Mouse (Mus musculus): ENCODE data around the gene Eml1.
A peak's percentile ranks its signal among the peaks of the same experiment; 100 is the strongest.
"Not testable (repeated sequence)": the region's sequence is repeated elsewhere in the genome, so short reads cannot be mapped to it uniquely, and the experiment has no call there.

The Eml1 gene

GRCm38 (mm10) chr12:108474440-108474839 lies 103.7 kb downstream of the Eml1 start:
- no peak for DNase-seq (ENCODE audit: low read depth, low spot score)

DNA sequence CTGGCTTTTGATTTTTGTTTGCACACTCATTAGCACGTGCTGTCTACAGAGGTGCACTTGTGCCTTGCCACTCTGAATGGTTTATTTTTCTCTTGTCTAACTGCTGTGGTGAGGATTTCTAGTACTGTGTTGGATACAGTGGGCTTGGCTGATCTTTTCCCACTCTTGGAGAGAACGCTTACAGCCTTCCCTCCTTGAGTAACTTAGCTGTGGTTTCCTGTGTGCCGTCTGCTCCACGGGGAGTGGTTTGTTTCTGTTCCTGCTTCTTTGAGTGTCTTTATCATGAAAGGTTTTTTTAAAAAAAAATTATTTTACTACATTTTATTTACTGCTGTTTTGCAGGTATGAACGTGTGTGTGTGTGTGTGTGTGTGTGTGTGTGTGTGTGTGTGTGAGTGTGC lies 108.0 kb downstream of the Eml1 start:
- DNase-seq (ENCODE audit: low read depth, low spot score): no peak

DNA sequence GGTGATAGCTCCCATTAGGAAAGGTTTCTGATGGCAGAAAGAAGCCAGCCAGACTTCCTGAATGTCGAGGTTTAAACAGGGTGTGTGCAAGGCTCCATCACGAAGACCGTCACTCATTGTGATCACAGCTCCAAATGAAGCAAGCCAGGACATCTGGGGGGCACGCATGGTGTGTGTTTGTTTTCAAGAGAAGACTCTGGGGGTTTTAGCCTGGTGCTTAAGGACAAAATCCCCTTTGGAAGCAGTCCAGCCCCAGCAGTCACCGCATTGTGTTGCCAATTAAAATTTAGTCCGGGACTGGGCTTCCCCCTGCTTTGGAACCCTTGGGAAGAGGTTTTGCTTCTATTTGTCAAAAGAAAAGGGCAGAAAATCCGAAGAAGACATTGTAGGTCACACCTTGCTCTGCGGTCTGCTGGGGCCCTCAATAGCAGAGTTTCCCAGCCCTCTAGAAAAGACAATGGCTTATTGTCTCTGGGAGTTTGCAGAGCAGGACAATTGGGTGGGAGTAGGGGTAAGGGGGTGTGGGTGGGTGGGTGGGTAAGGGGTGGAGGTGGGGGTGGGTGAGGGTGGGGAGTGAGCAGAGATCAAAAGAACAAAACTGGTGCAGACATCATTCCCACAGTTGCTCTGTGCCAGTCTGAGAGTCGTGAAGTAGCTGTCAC lies 110.1 kb downstream of the Eml1 start:
- DNase-seq (ENCODE audit: low read depth, low spot score): no peak

DNA sequence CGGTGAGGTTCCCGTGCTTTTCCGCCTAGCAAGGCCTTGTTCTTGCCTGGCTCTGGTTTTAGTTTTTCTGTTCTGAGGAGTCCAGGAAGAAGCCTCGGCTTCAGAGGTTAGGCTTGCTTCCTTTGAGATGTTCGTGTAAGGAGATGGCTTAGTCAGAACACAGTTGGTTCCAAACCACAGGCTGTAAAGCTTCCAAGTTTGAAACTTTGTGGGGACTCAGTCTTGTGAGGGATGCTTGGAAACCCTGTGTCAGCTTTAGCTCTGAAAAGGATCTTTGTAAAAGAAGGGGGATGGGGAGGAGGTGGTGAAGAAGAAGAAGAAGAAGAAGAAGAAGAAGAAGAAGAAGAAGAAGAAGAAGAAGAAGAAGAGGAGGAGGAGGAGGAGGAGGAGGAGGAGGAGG lies 118.3 kb downstream of the Eml1 start:
- DNase-seq (ENCODE audit: low read depth, low spot score): no peak

DNA sequence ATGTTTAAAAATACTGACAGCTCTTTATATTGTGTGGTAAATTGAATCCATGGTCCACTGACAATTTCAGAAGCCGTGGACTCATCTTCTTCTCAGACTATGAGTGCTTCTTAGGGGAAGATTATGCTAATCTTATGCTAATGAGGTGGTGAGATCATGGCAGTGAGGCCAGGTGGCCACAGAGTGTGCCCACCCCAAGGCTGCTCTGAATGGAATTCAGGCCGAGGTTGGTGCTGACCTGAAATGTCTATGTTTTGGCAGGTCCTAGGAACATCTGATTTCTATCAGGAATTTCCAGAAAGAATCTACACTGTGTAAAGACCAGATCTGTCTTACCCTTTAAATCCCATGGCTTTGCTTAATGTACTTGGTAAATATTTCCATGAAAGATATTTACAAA lies 119.0 kb downstream of the Eml1 start:
- DNase-seq (ENCODE audit: low read depth, low spot score): peak; percentile 20

GRCm38 (mm10) chr12:108490336-108490735 lies 119.6 kb downstream of the Eml1 start:
- no peak for DNase-seq (ENCODE audit: low read depth, low spot score)

DNA sequence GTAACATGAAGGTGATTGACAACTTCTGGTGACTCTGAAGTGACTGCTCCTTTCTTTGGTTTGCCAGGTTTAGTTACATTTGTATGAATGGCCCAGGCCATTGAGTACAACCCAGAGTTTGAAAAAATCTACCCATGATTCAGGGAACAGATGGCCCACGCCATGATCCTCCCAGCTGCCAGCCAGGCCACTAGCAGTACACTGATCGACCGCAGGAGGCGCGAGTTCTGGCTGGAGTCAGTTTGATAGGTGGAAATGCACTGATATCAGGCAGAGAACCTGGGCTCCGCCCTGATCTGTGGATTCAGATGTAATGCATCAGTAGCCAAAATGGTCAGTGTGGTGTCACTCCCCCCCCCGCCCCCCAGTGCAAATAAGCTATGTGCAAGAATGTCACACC lies 120.2 kb downstream of the Eml1 start:
- peak; percentile 37 for DNase-seq (ENCODE audit: low read depth, low spot score)

- DNase-seq (ENCODE audit: low read depth, low spot score): peak; percentile 66
These were observed 123.3 kb downstream of the Eml1 start for GRCm38 (mm10) chr12:108494011-108494541.

DNA sequence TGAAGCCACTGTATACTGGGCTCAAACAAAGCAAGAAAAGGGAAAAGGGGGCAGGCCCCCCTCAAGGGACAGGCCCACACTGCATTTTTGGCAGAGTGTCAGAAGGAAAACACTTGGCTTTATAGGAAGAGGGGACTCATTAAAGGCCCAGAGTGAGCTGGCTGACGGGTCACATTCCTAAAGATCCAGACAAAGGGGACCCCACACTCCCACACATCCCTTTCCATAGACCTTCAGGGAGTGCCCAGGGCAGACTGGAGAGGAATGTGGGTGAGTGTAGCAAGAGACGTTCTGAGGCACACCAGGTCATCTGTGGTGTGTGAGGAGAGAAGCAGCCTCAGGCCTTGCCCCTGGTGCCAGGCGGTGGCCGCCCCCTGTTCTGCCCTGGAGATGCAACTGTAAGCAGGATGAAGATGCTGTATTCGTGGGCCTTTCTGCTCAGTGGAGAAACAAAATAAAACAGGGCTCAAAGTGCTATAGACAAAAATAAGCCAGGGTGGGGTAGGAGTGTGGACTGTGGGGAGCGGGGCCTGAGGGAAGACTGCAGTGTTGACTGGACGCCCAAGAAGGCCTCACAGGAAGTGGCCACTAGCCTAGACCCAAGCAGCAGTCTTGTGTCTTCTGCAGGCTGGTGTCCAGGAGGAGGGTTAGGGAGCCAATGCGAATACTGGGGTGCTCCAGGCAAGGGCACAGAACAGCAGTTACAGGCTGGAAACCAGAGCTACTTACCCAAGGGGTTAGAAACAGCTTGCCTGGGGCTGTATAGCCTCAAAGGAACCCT lies 124.9 kb downstream of the Eml1 start:
- no peak for DNase-seq (ENCODE audit: low read depth, low spot score)

GRCm38 (mm10) chr12:108503064-108503463 lies 132.3 kb downstream of the Eml1 start:
- no peak for DNase-seq (ENCODE audit: low read depth, low spot score)

DNA sequence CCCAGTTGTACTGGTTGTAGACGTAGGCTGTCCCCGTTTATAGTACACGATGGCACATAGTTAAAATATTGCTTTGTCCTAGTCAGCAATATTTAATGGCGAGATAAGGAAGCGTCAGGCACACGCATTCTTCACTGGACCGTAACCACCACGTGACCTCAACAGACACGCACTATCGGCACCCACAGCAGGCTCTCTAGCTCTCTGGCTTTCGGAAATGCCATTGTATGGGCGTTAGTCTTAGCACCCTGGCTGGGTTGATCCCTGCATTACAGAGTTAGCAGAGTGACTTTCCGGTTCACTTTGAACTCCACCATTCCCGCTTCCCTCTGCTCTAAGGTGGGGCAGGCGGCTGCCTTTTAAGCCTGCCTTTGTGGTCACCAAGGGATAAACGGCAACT lies 132.8 kb downstream of the Eml1 start:
- no peak for DNase-seq (ENCODE audit: low read depth, low spot score)

GRCm38 (mm10) chr12:108505846-108506245 lies 135.1 kb downstream of the Eml1 start:
- DNase-seq (ENCODE audit: low read depth, low spot score): no peak

DNA sequence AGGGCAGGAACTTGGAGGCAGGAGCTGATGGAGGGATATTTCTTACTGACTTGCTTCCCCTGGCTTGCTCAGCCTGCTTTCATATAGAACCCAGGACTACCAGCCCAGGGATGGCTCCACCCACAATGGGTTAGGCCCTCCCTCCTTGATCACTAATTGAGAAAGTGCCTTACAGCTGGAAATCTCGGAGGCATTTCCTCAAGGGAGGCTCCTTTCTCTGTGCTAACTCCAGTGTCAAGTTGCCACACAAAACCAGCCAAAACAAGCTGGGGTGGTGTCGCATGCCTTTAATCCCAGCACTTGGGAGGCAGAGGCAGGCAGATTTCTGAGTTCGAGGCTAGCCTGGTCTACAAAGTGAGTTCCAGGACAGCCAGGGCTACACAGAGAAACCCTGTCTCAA lies 136.3 kb downstream of the Eml1 start:
- not testable (repeated sequence) for DNase-seq (ENCODE audit: low read depth, low spot score)

DNA sequence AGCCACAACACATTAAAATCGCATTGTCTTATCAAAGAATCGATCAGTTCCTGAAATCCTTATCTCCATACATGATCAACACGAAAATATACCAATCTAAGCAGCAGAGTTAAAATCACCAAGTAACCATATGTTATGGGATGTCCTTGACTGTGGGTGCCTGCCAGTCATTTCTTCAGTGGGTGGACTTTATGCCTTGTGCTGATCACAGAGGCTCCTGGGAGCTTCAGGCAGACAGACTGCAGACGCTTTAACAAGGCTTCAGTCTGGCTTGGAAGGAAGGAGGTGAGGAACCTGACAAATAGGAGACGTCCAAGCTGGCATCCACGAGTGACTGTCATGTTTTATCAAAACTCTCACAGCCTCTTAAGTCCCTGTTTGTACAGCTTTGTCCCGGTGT lies 139.8 kb downstream of the Eml1 start:
- DNase-seq (ENCODE audit: low read depth, low spot score): no peak

- DNase-seq (ENCODE audit: low read depth, low spot score): peak; percentile 28
These were observed 140.3 kb downstream of the Eml1 start for GRCm38 (mm10) chr12:108511009-108511408.

- DNase-seq (ENCODE audit: low read depth, low spot score): no peak
These were observed 144.7 kb downstream of the Eml1 start for GRCm38 (mm10) chr12:108515464-108515863.

- no peak for DNase-seq (ENCODE audit: low read depth, low spot score)
These were observed 148.6 kb downstream of the Eml1 start for GRCm38 (mm10) chr12:108519374-108519773.

DNA sequence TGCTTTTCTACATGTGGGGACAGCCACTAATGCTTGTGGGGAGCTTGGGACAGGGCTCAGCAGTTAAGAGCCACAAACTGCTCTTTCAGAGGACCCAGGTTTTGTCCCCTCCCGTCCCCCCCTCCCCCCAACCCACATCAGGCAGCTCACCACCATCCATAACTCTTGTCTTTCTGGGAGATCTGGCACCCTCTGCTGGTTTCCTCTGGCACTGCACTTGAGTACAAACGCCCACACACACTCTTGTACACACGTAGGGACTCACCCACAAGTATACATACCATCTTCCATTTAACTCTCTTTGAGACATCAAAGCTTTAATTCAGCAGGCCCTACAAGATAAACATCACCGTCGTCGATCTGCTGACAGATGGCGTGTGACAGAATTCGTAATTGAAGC lies 158.5 kb downstream of the Eml1 start:
- peak; percentile 36 for DNase-seq (ENCODE audit: low read depth, low spot score)

DNA sequence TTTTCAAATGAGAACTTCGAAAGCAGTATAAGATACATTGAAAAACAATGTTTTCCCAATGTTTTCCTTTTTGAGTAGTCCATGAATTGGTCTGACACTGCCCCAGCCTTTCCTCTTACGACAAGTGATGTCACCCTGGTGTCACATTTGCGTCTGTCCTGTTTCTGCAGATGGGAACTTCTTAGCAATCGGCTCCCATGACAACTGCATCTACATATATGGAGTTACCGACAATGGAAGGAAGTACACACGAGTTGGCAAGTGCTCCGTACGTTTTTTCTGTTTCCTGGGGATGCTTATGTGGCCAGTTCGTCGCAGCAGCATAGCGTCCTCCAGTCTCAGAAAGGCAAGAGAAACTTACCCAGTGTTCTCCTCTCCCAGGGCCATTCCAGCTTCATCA lies 163.7 kb downstream of the Eml1 start:
- no peak for DNase-seq (ENCODE audit: low read depth, low spot score)

- no peak for DNase-seq (ENCODE audit: low read depth, low spot score)
These were observed 165.7 kb downstream of the Eml1 start for GRCm38 (mm10) chr12:108536461-108536860.

GRCm38 (mm10) chr12:108541088-108541487 lies 170.3 kb downstream of the Eml1 start:
- DNase-seq (ENCODE audit: low read depth, low spot score): no peak

GRCm38 (mm10) chr12:108546508-108547153 lies 175.9 kb downstream of the Eml1 start:
- DNase-seq (ENCODE audit: low read depth, low spot score): no peak
